Mouse (Mus musculus): ENCODE data around the gene Fam187b. TPM values are rescaled to one million over a fixed set of nuclear protein-coding genes. Genes with fewer than 3 reads are reported as not detected.
"Not testable (repeated sequence)": the region's sequence is repeated elsewhere in the genome, so short reads cannot be mapped to it uniquely, and the experiment has no call there.

Fam187b gene
- polyA plus RNA-seq (2017; shearing (Covaris generic)) = 1 to 10 TPM in 1 of 3 experiments, under 1 TPM in 2; 0.55 to 1.0 (median 0.96) TPM

- peak; percentile 91 for ATAC-seq
Measured at GRCm38 (mm10) chr7:30973501-30974289, at the start of gene Fam187b. Fam187b (plus strand) TSS chr7:30973790.

GRCm38 (mm10) chr7:30924071-30924470 is 49.5 kb upstream of the Fam187b start:
- no peak for ATAC-seq

- not testable (repeated sequence) for ATAC-seq
Measured at GRCm38 (mm10) chr7:30924581-30924980, 49.0 kb upstream of the Fam187b start, which contains the start of gene Hamp2. Hamp2 (minus strand) TSS chr7:30924681.

GRCm38 (mm10) chr7:30935422-30936099 is 38.0 kb upstream of the Fam187b start:
- ATAC-seq = not testable (repeated sequence)

GRCm38 (mm10) chr7:30940070-30940469 is 33.5 kb upstream of the Fam187b start:
- not testable (repeated sequence) for ATAC-seq

GRCm38 (mm10) chr7:30942365-30942764 is 31.2 kb upstream of the Fam187b start:
- ATAC-seq = not testable (repeated sequence)

- no peak for ATAC-seq
Measured at GRCm38 (mm10) chr7:30943909-30944635, 29.5 kb upstream of the Fam187b start, which contains the start of gene Hamp. Hamp (minus strand) TSS chr7:30944032.

- not testable (repeated sequence) for ATAC-seq
Measured at GRCm38 (mm10) chr7:30944706-30945105, 28.9 kb upstream of the Fam187b start.

- ATAC-seq = not testable (repeated sequence)
Measured at GRCm38 (mm10) chr7:30945466-30945865, 28.1 kb upstream of the Fam187b start.

GRCm38 (mm10) chr7:30945876-30946275 is 27.7 kb upstream of the Fam187b start:
- ATAC-seq = no peak

- not testable (repeated sequence) for ATAC-seq
Measured at GRCm38 (mm10) chr7:30949902-30950301, 23.7 kb upstream of the Fam187b start.

GRCm38 (mm10) chr7:30952441-30953265 is 20.9 kb upstream of the Fam187b start:
- no peak for ATAC-seq

- ATAC-seq = no peak
Measured at GRCm38 (mm10) chr7:30953459-30953858, 20.1 kb upstream of the Fam187b start.

GRCm38 (mm10) chr7:30954036-30954435 is 19.6 kb upstream of the Fam187b start:
- ATAC-seq = no peak

GRCm38 (mm10) chr7:30954971-30955520 is 18.5 kb upstream of the Fam187b start:
- no peak for ATAC-seq

- peak; percentile 31 for ATAC-seq
Measured at GRCm38 (mm10) chr7:30955584-30956356, 17.8 kb upstream of the Fam187b start.

- peak; percentile 16 for ATAC-seq
Measured at GRCm38 (mm10) chr7:30956357-30956751, 17.2 kb upstream of the Fam187b start.

GRCm38 (mm10) chr7:30956756-30957366 is 16.7 kb upstream of the Fam187b start, which contains the start of gene Usf2:
Usf2 (minus strand) TSS chr7:30956803.
- ATAC-seq = peak; percentile 73

GRCm38 (mm10) chr7:30957367-30957783 is 16.2 kb upstream of the Fam187b start:
- ATAC-seq = peak; percentile 72
